Mouse (Mus musculus) left cerebral cortex, adult 9 months (tissue): Measurements from ENCODE around the gene Iqcj.

Source experiments
- DNase-seq, 2 experiments: peaks; one replicate each; pipeline ENCODE4 v3.0.0; 2022; ENCODE audit warnings: low spot score in 2 of 2

The Iqcj gene

GRCm38 (mm10) chr3:67892026-67892705, at the start of gene Iqcj, which contains the start of gene Iqschfp:
Iqcj (plus strand) TSS chr3:67892220.
Iqschfp (plus strand) TSS chr3:67892232.
- DNase-seq: peak in 1 of 2 experiments; percentile 28

- no peak for DNase-seq
Measured at GRCm38 (mm10) chr3:67852397-67852796, 39.6 kb upstream of the Iqcj start.

GRCm38 (mm10) chr3:67861524-67861923, 30.5 kb upstream of the Iqcj start:
- no peak for DNase-seq

GRCm38 (mm10) chr3:67867420-67868065, 24.5 kb upstream of the Iqcj start:
- no peak for DNase-seq

GRCm38 (mm10) chr3:67869424-67869823, 22.6 kb upstream of the Iqcj start:
- DNase-seq: no peak

GRCm38 (mm10) chr3:67877253-67877652, 14.8 kb upstream of the Iqcj start:
- no peak for DNase-seq

DNA sequence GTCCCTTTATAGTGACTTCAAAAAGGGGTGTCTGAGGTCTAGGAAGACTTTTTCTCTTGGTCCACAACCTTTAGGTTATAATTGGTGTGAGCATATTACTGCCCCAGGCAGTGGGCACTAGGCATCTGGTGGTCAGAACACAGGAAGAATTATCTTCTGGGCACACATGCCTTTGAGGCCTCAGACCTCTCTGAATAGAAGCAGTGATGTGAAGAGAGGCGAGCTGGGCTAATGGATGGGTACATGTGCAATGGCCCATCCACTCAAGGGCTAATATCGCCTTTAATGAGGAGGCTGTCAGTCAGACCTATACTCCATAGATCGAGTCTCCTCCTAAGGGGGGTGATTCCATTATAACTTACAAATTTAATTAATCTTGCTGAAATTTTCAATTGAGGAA, 7.7 kb upstream of the Iqcj start:
- DNase-seq: no peak

DNA sequence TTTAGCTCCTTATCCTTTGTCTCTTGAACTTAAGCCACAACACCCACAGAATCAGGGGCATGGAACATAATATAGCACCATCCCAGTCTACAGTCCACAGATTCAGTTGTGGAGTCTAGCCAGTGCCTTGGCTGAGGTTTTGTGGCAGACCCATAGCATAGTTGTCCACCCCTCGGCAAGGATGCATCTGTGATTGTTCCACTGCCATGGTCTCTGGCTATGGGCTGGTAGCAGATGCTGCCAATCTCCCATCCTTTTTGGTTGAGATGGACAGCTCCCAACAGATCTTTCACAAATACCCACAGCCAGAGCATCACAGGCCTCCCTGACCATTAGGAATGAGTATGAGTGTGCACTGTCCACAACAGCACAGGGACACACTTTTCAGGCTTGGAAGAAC, 5.8 kb upstream of the Iqcj start:
- DNase-seq: no peak

GRCm38 (mm10) chr3:67887251-67887650, 4.8 kb upstream of the Iqcj start:
- no peak for DNase-seq

- DNase-seq: peak in 1 of 2 experiments; percentile 23
Measured at GRCm38 (mm10) chr3:67892768-67893167, 748 bp downstream of the Iqcj start.

DNA sequence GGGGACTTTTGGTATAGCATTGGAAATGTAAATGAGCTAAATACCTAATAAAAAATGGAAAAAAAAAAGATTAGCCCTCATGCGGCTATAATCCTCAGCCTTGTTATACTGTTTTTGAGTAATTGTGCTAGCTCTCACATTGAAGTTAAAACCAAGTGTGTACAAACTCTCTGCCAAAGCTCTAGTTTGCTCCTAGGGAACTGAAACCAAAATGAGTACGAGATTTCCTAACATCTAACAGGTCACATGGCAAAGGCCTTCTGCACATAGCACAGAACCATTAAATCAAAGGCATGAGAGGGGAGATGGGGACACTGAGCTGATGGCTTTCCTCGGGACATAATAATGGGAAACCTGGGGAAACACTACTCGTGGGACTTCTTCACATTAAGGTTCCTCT, 10.5 kb downstream of the Iqcj start:
- DNase-seq: no peak

DNA sequence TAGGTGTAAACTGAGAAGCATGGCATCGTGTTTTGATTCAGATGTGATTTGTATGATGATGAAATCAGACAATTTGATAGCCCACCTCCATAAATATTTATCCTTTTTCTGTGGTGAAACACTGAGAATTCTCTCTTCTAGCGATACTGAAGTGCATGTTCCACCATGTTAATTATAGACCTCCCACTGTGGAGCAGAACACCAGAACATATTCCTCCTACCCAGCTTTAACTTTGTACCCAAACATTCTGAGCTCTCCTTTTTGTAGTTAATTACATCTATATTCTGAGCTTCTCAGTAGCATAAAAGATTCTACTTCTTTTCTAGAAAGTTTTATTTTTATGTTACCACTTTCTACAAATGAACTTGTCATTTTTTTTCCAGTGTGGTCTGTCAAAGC, 16.6 kb downstream of the Iqcj start:
- DNase-seq: no peak

DNA sequence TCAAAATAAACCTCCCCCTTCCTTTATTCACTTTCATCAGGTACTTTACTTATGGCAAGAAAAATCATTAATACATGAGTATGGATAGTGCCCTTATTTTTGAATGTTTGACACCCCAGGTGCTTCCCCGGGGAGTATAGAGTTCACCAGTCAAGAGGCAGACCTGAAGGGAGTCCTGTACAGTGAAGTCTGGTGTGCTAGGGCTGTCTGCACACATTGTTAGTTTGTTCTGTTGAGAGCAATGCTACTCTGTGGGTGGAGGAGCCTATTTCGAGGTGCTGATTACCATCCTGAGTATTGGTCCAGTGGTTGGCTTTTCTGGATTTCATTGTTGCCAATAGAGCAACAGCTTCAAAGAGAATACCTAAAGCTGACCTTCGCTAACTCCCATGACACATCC, 26.1 kb downstream of the Iqcj start:
- no peak for DNase-seq

- DNase-seq: no peak
Measured at GRCm38 (mm10) chr3:67918634-67919259, 26.7 kb downstream of the Iqcj start.

DNA sequence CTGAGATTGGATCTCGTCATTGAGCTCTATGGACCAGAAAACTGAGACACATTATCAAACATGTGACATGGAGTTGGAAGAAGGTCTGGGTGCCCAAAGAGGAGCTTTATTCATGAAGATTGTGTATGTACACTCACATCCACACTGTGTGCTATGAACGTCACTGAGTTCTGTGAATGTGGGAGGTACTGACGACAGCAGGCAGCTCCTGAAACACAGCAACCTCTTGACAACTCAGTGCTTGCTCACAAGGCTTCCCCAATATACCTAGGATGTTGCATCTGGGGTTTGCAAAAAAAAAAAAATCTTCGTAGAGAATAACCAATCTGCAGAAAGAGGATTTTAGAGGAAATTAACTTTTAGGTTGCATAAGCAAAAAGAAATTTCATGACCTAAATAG, 31.1 kb downstream of the Iqcj start:
- no peak for DNase-seq

GRCm38 (mm10) chr3:67925453-67925852, 33.4 kb downstream of the Iqcj start:
- DNase-seq: no peak

DNA sequence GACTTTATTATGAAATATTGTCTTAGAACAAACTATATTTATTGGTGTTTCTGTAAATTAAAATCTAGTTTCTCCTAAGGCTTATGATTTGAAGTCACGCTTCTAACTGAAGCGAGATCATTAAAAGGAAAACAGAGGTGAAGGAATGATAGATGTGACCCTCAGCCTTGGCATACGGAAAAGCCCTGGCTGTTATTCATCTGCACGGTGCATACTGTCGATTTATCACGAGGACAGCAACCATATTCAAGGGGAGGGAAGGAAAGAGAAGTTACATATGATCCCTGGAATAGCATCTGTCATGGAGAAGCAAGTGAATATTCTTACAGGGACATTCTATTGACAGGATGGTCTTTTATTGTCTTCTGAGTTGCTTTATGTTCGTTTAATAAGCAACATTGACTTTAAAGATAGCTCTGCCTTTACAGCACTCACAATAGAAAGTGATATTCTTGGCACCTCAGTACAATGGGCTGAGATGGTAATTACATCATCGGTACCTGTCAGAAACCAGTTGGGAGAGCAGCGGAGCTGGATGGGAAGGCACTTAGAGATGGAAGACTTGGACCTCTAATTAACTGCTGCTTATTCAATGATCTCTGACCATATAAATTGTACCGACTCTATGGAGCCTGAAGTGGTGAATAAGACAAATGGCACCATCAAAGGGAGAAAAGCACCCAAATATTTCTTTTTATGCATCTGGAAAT, 38.6 kb downstream of the Iqcj start:
- no peak for DNase-seq

DNA sequence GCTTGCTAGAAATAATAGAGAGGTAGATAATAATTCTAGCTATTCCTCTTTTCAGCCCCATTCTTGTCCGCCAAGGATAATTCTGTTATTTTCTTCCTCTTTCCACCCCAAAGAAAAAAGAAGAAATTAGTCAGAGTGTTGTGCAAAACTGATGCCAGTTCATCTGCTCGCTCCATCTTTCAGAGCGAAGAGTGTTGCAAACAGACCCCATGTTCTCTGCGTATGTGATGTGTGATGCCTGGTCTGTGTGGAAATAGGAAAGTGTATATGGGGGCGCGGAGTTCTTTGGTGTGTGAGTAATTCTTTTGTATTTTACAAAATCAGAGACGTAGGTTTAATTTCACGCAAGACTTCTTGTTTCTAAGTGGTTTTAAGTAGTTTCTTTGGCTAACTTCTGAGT, 39.2 kb downstream of the Iqcj start:
- no peak for DNase-seq

DNA sequence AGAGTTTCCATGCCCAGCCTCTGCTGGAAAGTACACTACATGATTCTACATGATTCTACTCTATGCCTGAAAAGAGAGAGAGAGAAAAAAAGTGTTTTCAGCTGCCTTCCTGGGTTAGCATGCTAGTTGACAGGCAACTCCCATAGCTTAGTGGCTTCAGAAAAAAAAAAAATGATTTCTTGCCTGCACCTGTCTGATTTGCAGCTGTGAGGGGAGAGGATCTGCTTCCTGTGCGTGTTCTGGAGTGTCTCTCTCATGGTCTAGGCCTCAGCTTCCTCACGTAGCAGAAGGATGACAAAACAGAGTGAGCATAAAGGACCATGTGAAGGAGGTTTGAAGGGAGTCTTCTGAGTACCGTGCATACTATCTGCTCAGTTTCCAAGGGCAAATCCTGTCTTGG, 39.9 kb downstream of the Iqcj start:
- no peak for DNase-seq

DNA sequence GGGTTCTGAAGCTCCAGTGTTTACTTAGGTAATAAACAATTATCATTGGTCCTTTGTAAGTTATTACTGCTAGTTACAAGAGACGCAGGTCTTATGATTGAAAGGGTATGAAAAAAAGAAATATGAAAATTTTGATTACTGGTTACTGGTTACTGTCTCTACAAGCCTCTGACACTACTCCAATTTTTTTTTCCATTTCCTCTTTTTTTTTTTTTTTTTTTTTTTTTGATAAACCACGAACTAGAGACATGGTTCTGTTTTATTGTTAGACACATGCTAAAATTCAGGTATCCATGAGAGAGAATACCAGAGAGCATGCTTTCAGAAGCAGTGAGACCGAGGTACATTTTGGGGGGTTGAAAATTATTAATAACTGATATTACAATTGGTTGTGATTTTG, 43.8 kb downstream of the Iqcj start:
- no peak for DNase-seq

GRCm38 (mm10) chr3:67947000-67947399, 55.0 kb downstream of the Iqcj start:
- no peak for DNase-seq

GRCm38 (mm10) chr3:67952517-67952940, 60.5 kb downstream of the Iqcj start:
- no peak for DNase-seq
